Mouse (Mus musculus): ENCODE measurements around the gene Tmem132e. TPM values are rescaled to one million over a fixed set of nuclear protein-coding genes. Genes with fewer than 3 reads are reported as not detected.

The Tmem132e gene
- total and polyA plus RNA-seq, 3 experiments: 0.62 to 1.8 (median 0.72) TPM

- no peak for DNase-seq
Measured at GRCm38 (mm10) chr11:82428801-82429200, 40.1 kb downstream of the Tmem132e start.

GRCm38 (mm10) chr11:82434091-82434831, 45.6 kb downstream of the Tmem132e start:
- no peak for DNase-seq

GRCm38 (mm10) chr11:82434832-82435182, 46.1 kb downstream of the Tmem132e start:
- no peak for DNase-seq

- no peak for DNase-seq
Measured at GRCm38 (mm10) chr11:82448485-82448884, 59.8 kb downstream of the Tmem132e start.

- no peak for DNase-seq
Measured at GRCm38 (mm10) chr11:82452516-82452915, 63.8 kb downstream of the Tmem132e start.

GRCm38 (mm10) chr11:82453230-82453629, 64.5 kb downstream of the Tmem132e start:
- no peak for DNase-seq

- no peak for DNase-seq
Measured at GRCm38 (mm10) chr11:82461326-82461725, 72.6 kb downstream of the Tmem132e start.

GRCm38 (mm10) chr11:82465536-82465935, 76.8 kb downstream of the Tmem132e start:
- no peak for DNase-seq

GRCm38 (mm10) chr11:82467218-82467617, 78.5 kb downstream of the Tmem132e start:
- DNase-seq: no peak

- DNase-seq: no peak
Measured at GRCm38 (mm10) chr11:82471076-82471475, 82.4 kb downstream of the Tmem132e start.

GRCm38 (mm10) chr11:82473137-82473621, 84.5 kb downstream of the Tmem132e start:
- no peak for DNase-seq

GRCm38 (mm10) chr11:82476092-82476491, 87.4 kb downstream of the Tmem132e start:
- no peak for DNase-seq

- DNase-seq: no peak
Measured at GRCm38 (mm10) chr11:82477412-82477811, 88.7 kb downstream of the Tmem132e start.

GRCm38 (mm10) chr11:82480941-82481340, 92.2 kb downstream of the Tmem132e start:
- no peak for DNase-seq

GRCm38 (mm10) chr11:82487359-82488086, 98.8 kb downstream of the Tmem132e start:
- no peak for DNase-seq

GRCm38 (mm10) chr11:82490896-82491295, 102.2 kb downstream of the Tmem132e start:
- no peak for DNase-seq

Other genes starting within 250 kb of the Tmem132e start
- not detected for gene Ccl1, start 83.2 kb upstream of the Tmem132e start, total RNA-seq (2021)
- gene Ccl1, start 83.2 kb upstream of the Tmem132e start, polyA plus RNA-seq (2012; rRNA removed): not detected in 2 replicates